Mouse (Mus musculus) embryonic facial prominence, embryonic 11.5 days (tissue): ENCODE measurements around the gene Tspan6. TPM values are rescaled to one million over a fixed set of nuclear protein-coding genes. Genes with fewer than 3 reads are reported as not detected.

ENCODE experiments used
- ATAC-seq: fragments of 200-750 bp; cut with Nextera tagmentation; replicated peaks from 2 replicates; pipeline ENCODE4 v1.8.0; 2017; ENCODE audit warnings: low read depth; ENCODE audit not compliant: insufficient number of reproducible peaks, low FRiP score, low TSS enrichment
- DNase-seq: peaks from one replicate; pipeline ENCODE4 v3.0.0-alpha.2; 2015; ENCODE audit warnings: low spot score
- H3K27ac ChIP-seq: fragments of 300-500 bp; sonication (generic); replicated peaks from 2 replicates; pipeline ENCODE4 v1.5.1; 2014; ENCODE audit warnings: mild to moderate bottlenecking, low read depth, low read length, control low read depth
- H3K27me3 ChIP-seq: fragments of 300-500 bp; sonication (generic); 2 replicates; pipeline ENCODE4 v1.6.1; 2014; ENCODE audit warnings: mild to moderate bottlenecking, low read length, moderate library complexity, mixed read lengths; ENCODE audit not compliant: control insufficient read depth, insufficient read depth
- H3K36me3 ChIP-seq: fragments of 300-500 bp; sonication (generic); replicated peaks from 2 replicates; pipeline ENCODE4 v1.6.1; 2014; ENCODE audit warnings: low read depth, mild to moderate bottlenecking, low read length, moderate library complexity, mixed read lengths; ENCODE audit not compliant: control insufficient read depth, insufficient read depth
- H3K4me1 ChIP-seq: fragments of 300-500 bp; sonication (generic); 2 replicates; pipeline ENCODE4 v1.6.1; 2014; ENCODE audit warnings: low read length, mixed read lengths; ENCODE audit not compliant: control insufficient read depth, insufficient read depth
- H3K4me2 ChIP-seq: fragments of 300-500 bp; sonication (generic); 2 replicates; pipeline ENCODE4 v1.6.1; 2014; ENCODE audit warnings: low read depth, mild to moderate bottlenecking, control low read depth, low read length, moderate library complexity
- H3K4me3 ChIP-seq: fragments of 300-500 bp; sonication (generic); 2 replicates; pipeline ENCODE4 v1.5.1; 2014; ENCODE audit warnings: low read depth, low read length, control low read depth
- H3K9ac ChIP-seq: fragments of 300-500 bp; sonication (generic); replicated peaks from 2 replicates; pipeline ENCODE4 v1.6.1; 2014; ENCODE audit warnings: mild to moderate bottlenecking, control low read depth, low read length
- H3K9me3 ChIP-seq: fragments of 300-500 bp; sonication (generic); replicated peaks from 2 replicates; pipeline ENCODE4 v1.6.1; 2016; ENCODE audit warnings: mild to moderate bottlenecking, low read length, inconsistent platforms, mixed read lengths; ENCODE audit not compliant: control insufficient read depth
- WGBS: fragments of 180-500 bp; shearing (Covaris S2); extraction: QIAGEN DNeasy Blood & Tissue Kit; methylation state at CpG from one replicate; pipeline ENCODE4 v1.1.7; 2014; 5-methylcytosine and 5-hydroxymethylcytosine counted together
- polyA plus RNA-seq: library from polyadenylated mRNA; unstranded; fragments of >200 nt; fragmentation: Nextera tagmentation; extraction: Ambion mirVana; gene quantifications from 2 replicates; pipeline ENCODE4 v1.2.1, GENCODE M21; 2014

The Tspan6 gene
- 232 and 235 TPM in 2 replicates for polyA plus RNA-seq

GRCm38 (mm10) chrX:133898014-133898542 lies at the start of gene Tspan6:
TSS of gene Tspan6 (minus strand) at chrX:133898429.
- peak within 1 kb of the TSS; percentile 82 for H3K9ac ChIP-seq
- DNase-seq (peak; percentile 92), ATAC-seq (peak; percentile 94)
- WGBS = 20% methylated on average over 33 of the region's 33 CpGs
- H3K27ac ChIP-seq = no peak within 1 kb of the TSS
- peak within 1 kb of the TSS; percentile 47 for H3K4me2 ChIP-seq
- H3K27me3 ChIP-seq = no peaks in the 10 kb centered on the region
- H3K4me3 ChIP-seq = peak within 1 kb of the TSS; percentile 53
- no peaks in the 10 kb centered on the region for H3K9me3 ChIP-seq
- no peaks in the 10 kb centered on the region; the same call in 1 of the 2 replicates for H3K36me3 ChIP-seq
- H3K4me1 ChIP-seq = no peaks in the 10 kb centered on the region

GRCm38 (mm10) chrX:133947427-133947826 lies 49.2 kb upstream of the Tspan6 start:
- Histone ChIP-seq H3K36me3 (no peaks in the 10 kb centered on the region), H3K9ac (no peak overlapping the region), H3K27ac (no peak overlapping the region), H3K9me3 (no peaks in the 10 kb centered on the region), H3K4me2 (no peak overlapping the region), H3K4me1 (no peaks in the 10 kb centered on the region), H3K27me3 (no peaks in the 10 kb centered on the region), H3K4me3 (no peak overlapping the region)
- ATAC-seq (no peak; the same call in 1 of the 2 replicates), DNase-seq (peak; percentile 71)
- 33% methylated on average over 3 of the region's 3 CpGs for WGBS

DNA sequence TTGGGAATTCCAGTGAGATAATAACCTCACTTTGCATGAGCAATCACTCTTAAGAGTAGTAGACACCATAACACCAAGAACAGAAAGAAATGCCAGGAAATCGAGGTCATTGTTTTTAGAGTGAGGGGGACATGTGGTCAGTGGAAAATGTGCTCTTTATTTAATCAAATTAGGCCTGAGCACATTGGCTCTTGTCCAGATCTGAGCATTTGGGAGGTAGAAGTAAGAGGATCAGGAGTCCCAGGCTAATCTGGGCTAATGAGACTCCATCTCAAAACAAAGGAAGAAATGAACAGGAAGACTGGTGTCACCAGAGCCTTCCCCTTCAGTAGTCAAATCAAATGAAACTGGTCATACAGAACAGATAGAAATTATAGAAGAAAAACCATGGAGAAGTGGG lies 41.3 kb upstream of the Tspan6 start:
- DNase-seq (no peak), ATAC-seq (no peak)
- 60% methylated on average over 1 of the region's 1 CpGs for WGBS
- Histone ChIP-seq H3K27me3 (no peaks in the 10 kb centered on the region), H3K4me2 (no peak overlapping the region), H3K36me3 (no peaks in the 10 kb centered on the region), H3K9ac (no peak overlapping the region), H3K4me3 (no peak overlapping the region), H3K4me1 (no peaks in the 10 kb centered on the region), H3K9me3 (no peaks in the 10 kb centered on the region), H3K27ac (no peak overlapping the region)

DNA sequence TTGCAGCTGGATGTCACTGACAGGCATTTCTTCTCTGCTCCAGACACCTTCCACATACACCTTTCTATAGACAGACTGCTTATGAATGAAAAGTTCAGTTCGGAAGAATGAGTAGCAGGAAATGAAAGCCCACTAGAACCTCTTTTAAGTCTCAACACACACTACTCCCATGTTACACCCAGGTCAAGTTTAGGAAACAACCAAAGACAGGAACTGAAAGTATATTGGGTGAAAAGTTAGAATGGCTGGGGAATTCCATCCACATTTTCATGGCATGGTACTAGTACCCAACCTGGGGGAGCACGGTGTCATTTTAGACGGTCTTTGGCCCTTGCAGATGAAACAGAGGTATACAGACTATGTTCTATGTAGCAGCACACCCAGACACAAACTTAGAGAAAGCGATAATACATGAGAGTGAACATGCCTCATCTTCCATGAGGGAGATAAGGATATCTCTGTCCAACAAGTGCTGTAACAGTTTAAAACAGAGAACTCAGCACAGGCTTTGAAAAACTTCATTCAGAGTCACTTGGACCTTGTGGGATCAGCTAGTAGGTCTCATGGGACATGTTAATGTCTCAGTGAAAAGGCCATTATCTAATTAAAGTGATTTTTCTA lies 38.5 kb upstream of the Tspan6 start:
- no peaks in the 10 kb centered on the region for H3K36me3 ChIP-seq
- H3K27ac ChIP-seq = no peak overlapping the region
- H3K4me1 ChIP-seq = no peaks in the 10 kb centered on the region
- no peak overlapping the region for H3K4me2 ChIP-seq
- H3K27me3 ChIP-seq = no peaks in the 10 kb centered on the region
- no peak overlapping the region for H3K4me3 ChIP-seq
- no peaks in the 10 kb centered on the region for H3K9me3 ChIP-seq
- WGBS = 75% methylated on average over 4 of the region's 4 CpGs
- H3K9ac ChIP-seq = no peak overlapping the region
- ATAC-seq (no peak), DNase-seq (no peak)

DNA sequence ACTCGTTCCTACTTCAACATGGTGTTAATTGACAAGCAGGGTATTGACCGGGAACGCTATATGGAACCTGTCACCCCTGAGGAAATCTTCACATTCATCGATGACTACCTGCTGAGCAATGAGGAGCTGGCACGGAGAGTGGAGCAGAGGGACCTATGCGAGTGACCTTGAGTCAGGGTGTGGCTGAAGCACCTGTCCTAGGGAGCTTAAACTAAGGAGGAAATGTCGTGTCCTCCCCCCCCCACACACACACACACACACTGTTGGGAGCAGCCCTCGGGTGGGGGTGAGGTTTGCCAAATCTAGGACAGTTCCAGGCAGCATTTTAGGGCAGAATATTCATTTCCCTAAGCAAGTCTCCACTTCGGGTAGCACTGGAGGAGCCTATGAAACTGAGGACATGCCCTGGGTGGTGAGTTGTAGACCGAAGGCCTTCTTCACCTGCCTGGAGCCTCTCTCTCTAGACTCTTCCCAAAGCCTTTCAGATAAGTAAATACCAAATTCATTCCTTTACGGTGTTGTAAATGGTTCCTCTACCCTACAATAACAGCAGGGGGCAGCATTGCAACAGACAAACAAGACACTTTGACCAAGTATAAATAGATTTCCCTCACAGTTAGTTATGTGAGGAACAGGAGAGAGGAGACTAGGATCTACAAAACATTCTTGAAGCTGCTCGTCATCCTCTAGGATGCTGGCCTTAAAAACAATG lies 33.2 kb upstream of the Tspan6 start:
- DNase-seq = peak; percentile 52
- WGBS = 66% methylated on average over 12 of the region's 12 CpGs
- H3K36me3 ChIP-seq = no peaks in the 10 kb centered on the region
- no peak overlapping the region for H3K4me3 ChIP-seq
- H3K4me1 ChIP-seq = no peaks in the 10 kb centered on the region
- no peak overlapping the region for H3K9ac ChIP-seq
- no peak overlapping the region for H3K4me2 ChIP-seq
- H3K27me3 ChIP-seq = no peaks in the 10 kb centered on the region
- no peak for ATAC-seq
- H3K9me3 ChIP-seq = no peaks in the 10 kb centered on the region
- H3K27ac ChIP-seq = no peak overlapping the region

GRCm38 (mm10) chrX:133926760-133927159 lies 28.5 kb upstream of the Tspan6 start:
- Histone ChIP-seq H3K36me3 (no peaks in the 10 kb centered on the region), H3K27me3 (no peaks in the 10 kb centered on the region), H3K4me2 (no peak overlapping the region), H3K9ac (no peak overlapping the region), H3K4me1 (no peaks in the 10 kb centered on the region), H3K27ac (no peak overlapping the region), H3K4me3 (no peak overlapping the region), H3K9me3 (no peaks in the 10 kb centered on the region)
- DNase-seq (no peak), ATAC-seq (no peak)
- WGBS = 88% methylated on average over 5 of the region's 5 CpGs

DNA sequence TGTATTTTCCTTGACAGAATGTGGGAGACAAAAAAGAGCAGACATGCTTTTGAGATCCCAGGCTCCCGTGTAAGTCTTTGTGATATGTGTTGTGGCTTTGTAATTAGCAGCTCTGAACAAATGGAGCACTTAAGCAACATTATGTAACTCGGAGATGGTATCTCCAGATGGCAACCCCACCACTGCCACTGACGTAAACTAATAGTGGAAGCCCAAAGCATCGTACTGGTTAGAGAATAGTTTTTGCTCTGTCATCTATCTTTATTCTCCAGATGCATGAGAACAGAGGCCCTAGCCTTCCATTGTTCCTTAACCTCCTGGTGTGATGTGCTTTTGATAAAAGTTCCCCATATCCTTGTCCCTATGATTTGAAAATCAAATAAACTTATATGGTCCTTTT lies 23.0 kb upstream of the Tspan6 start:
- 73% methylated on average over 4 of the region's 4 CpGs for WGBS
- Histone ChIP-seq H3K4me1 (no peaks in the 10 kb centered on the region), H3K27ac (no peak overlapping the region), H3K9ac (no peak overlapping the region), H3K9me3 (no peaks in the 10 kb centered on the region), H3K4me2 (no peak overlapping the region), H3K36me3 (no peaks in the 10 kb centered on the region), H3K4me3 (no peak overlapping the region), H3K27me3 (no peaks in the 10 kb centered on the region)
- no peak for ATAC-seq
- DNase-seq = no peak

DNA sequence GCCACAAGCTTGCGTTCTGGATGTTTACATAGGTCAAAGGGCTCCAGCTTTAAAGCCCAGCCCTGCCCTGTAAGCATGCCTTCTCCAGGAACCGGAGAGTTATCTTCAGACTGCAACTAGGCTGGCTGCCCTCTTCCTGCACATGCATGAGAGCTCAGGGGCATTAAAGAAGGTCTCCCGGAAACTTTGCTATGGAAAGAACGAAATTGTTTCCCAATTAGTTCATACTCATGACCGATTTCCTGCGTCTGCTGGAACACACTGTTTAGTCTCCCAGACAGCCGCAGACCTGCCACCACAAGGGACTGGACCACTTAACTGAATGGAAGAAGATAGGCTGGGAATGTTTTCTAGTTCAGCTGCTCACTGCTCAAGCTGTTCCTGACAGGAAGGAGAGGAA lies 16.0 kb upstream of the Tspan6 start:
- no peak overlapping the region for H3K4me3 ChIP-seq
- no peaks in the 10 kb centered on the region for H3K27me3 ChIP-seq
- peak; percentile 5 for DNase-seq
- no peak overlapping the region for H3K27ac ChIP-seq
- ATAC-seq = 0 out of 2 replicates have a peak, but pooled peaks have one; percentile 14
- WGBS = 45% methylated on average over 7 of the region's 7 CpGs
- no peak overlapping the region for H3K9ac ChIP-seq
- no peak overlapping the region for H3K4me2 ChIP-seq
- no peaks in the 10 kb centered on the region for H3K4me1 ChIP-seq
- H3K9me3 ChIP-seq = no peaks in the 10 kb centered on the region
- H3K36me3 ChIP-seq = no peaks in the 10 kb centered on the region
